Mouse (Mus musculus) sigmoid colon, adult 10 weeks (tissue): ENCODE measurements around the gene Zfp334. TPM values are rescaled to one million over a fixed set of nuclear protein-coding genes. Genes with fewer than 3 reads are reported as not detected.

Source experiments
- polyA plus RNA-seq: library from polyadenylated mRNA; stranded (reverse); fragments of 350-450 nt; fragmentation: Illumina TruSeq; extraction: RNeasy Lipid Tissue Mini Kit (QIAGEN cat#74804); gene quantifications from one replicate; pipeline ENCODE4 v1.2.3, GENCODE M21; 2014; ENCODE audit warnings: low read depth, low replicate concordance

The Zfp334 gene
- 1.4 TPM for polyA plus RNA-seq

DNA sequence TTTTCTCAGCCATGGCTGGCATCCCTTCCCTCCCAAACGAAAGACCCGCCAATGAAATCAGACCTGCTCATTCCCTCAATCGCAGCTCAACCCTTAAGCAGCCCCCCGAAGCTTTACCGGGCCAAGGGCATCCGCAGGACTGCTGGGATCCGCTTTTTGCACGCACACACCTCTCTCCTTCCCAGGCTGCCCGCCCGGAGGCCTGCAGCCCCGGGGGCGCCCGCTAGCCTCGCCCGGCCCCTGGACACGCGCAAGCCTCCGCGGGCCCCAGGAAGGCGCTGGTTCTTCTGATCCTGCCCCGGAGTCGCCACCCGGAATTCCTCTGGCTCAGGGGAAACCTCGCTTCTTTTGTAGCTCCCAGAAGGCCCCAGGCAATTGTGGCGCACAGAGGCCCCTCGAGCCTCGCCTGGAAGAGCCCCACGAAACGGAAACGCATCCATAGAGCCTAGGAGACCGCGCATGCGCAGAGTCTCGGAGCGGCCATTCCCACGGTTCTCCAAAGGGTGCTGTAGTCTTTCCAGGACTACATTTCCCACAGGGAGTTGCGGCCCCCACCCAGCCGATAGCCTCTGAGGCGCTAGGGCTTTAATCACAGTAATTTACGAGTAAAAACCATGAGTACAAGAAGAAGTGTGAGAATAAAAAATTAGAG is at the start of gene Zfp334:
TSS of gene Zfp334 (minus strand) at position 416 of the 652 bp plus-strand sequence.

DNA sequence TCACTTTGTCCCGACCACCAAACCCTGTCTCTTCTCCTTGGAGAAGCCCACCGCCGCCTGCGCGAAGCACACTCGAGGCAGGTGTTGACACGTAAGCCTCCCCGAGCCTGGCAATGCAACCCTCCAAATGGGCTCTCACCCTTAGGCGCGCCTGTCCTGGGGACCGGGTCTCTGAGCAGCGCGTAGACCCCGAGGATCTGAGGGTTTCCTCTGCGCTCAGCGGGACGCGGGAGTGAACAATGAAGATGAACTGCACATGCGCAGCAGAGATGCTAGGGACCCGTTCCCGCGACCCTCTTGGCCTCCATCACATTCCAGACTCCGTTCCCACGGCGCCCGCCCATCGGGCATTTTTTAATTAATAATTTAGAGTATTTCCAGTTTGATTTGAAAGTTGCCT is 19.6 kb downstream of the Zfp334 start, which contains the start of gene Zfp663:
TSS of gene Zfp663 (minus strand) at position 234 of the 400 bp plus-strand sequence.

GRCm38 (mm10) chr2:165326304-165327190 is 61.5 kb downstream of the Zfp334 start, which contains the start of gene Elmo2:
Gene Elmo2, minus strand, starts transcription at chr2:165326479.

Other genes with a start within 250 kb of the Zfp334 start
- gene Cdh22, start 153.4 kb downstream of the Zfp334 start, polyA plus RNA-seq, result not detected
- 2.8 TPM for gene Slc35c2, start 100.4 kb downstream of the Zfp334 start, polyA plus RNA-seq
- gene Elmo2, start 61.8 kb downstream of the Zfp334 start, polyA plus RNA-seq, result 4.4 TPM
- not detected for gene Zfp663, start 19.5 kb downstream of the Zfp334 start, polyA plus RNA-seq
- gene Ocstamp, start 12.1 kb upstream of the Zfp334 start, polyA plus RNA-seq, result not detected
- not detected for gene Slc13a3, start 85.0 kb upstream of the Zfp334 start, polyA plus RNA-seq
- 3.9 TPM for gene Trp53rka, start 105.1 kb upstream of the Zfp334 start, polyA plus RNA-seq
- gene Slc2a10, start 115.5 kb upstream of the Zfp334 start, polyA plus RNA-seq, result 3.2 TPM
- not detected for gene Eya2, start 206.8 kb upstream of the Zfp334 start, polyA plus RNA-seq